Mouse (Mus musculus): ENCODE data around the gene D630045J12Rik. TPM values are rescaled to one million over a fixed set of nuclear protein-coding genes. Genes with fewer than 3 reads are reported as not detected.

D630045J12Rik gene
- total and polyA plus RNA-seq, 3 experiments = 2.5 to 6.2 TPM; not detected in 1

DNA sequence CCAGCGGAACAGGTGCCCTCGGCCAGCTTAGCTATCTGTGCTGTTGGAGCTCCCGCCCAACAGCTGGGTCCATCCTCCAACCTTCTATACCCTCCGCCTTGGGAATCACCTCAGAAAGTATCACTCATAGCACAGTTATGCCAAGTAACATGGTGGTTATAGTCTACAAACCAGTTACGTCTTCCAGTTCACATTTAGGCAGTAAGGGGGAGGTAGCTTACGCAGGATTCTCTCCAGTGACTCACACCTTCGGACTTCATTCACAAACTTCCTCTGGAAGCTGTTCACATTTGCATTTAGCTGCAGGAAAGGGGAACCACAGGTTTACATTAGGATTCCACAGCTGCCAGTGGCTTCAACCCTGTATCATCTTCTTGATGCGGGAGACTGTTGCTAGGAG lies 161.3 kb downstream of the D630045J12Rik start:
- H3K9me3 ChIP-seq (replicated peaks; ENCODE audit: insufficient read depth, low read length) = no peaks in the 10 kb centered on the region
- TF ChIP-seq CTCF (IDR thresholded peaks at IDR 0.05 in 2 of 3, conservative IDR thresholded peaks at IDR 0.05 in 1 of 3; ENCODE audit: control insufficient read depth in 1 of 3, insufficient read depth in 1 of 3, low read depth in 2 of 3, low read length in 3 of 3, poor library complexity in 1 of 3, severe bottlenecking in 1 of 3) = no peak
- TF ChIP-seq SMC3 (IDR thresholded peaks at IDR 0.05; ENCODE audit: low read depth, low read length) = no peak
- TF ChIP-seq NRF1 (IDR thresholded peaks at IDR 0.05; ENCODE audit: insufficient read depth, low read depth, low read length, poor library complexity, severe bottlenecking) = no peak
- TF ChIP-seq MEF2A (IDR thresholded peaks at IDR 0.05; ENCODE audit: extremely low read depth, insufficient replicate concordance, low read depth, low read length, poor library complexity, severe bottlenecking) = no peak
- no peak for TF ChIP-seq POLR2A (IDR thresholded peaks at IDR 0.05; ENCODE audit: control insufficient read depth in 1 of 2, insufficient read depth in 1 of 2, low read depth in 1 of 2, low read length in 2 of 2, poor library complexity in 1 of 2)
- no peaks in the 10 kb centered on the region for H3K36me3 ChIP-seq (ENCODE audit: control insufficient read depth in 1 of 2, insufficient read depth in 2 of 2, low read length in 2 of 2)
- no peak overlapping the region for H3K9ac ChIP-seq (ENCODE audit: control insufficient read depth, low read depth, low read length, poor library complexity, severe bottlenecking)
- no peak overlapping the region for H3K27ac ChIP-seq (ENCODE audit: control insufficient read depth, low read depth, low read length)
- no peak overlapping the region for H3K4me3 ChIP-seq (ENCODE audit: control insufficient read depth in 1 of 2, insufficient read depth in 1 of 2, low read depth in 2 of 2, low read length in 2 of 2)
- no peaks in the 10 kb centered on the region for H3K79me2 ChIP-seq (ENCODE audit: control insufficient read depth, insufficient read depth, low read length, poor library complexity)
- no peaks in the 10 kb centered on the region for H3K4me1 ChIP-seq (ENCODE audit: control insufficient read depth in 1 of 2, insufficient read depth in 2 of 2, low read length in 2 of 2)
- H3K27me3 ChIP-seq (ENCODE audit: control insufficient read depth in 1 of 2, insufficient read depth in 2 of 2, low read length in 2 of 2) = no peaks in the 10 kb centered on the region
- no peak for DNase-seq (ENCODE audit: low read depth, low spot score)

DNA sequence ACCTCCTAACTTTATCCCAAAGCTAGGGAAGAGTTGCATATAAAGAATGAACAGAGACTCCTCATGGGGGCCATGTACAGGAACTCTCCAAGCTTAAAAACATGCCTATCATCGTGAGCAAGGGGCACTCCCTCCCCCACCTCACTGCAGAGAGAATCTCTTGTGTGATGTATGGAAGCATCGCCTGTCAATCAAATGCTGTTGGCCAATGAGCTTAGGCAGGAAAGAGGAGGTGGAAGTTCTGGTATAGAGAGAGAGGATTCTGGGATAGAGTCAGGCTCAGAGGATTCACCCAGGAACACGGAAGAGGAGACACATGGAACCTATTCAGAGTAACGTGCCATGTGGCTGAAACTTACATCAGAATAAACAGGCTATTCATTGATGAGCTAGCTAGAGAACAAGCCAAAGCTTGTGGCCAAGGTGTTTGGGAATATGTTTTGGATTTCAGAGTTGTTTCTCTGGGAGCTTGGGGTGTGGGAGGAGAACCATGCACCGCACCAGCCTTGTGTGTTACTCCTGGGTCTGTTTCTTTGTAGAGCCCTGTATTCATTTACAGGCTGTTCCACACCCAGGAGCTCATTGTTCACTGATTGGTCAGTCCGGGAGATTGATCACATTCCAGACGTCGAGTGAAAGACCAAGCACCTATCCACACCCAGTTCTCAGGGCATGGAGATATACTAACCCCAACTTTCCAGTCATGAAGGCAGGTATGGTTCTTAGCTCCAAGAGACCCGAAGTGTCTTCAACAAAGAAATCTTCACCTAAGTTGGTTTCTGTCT lies 166.4 kb downstream of the D630045J12Rik start:
- Histone ChIP-seq H3K79me2 (ENCODE audit: control insufficient read depth, insufficient read depth, low read length, poor library complexity) (no peaks in the 10 kb centered on the region), H3K9ac (ENCODE audit: control insufficient read depth, low read depth, low read length, poor library complexity, severe bottlenecking) (no peak overlapping the region), H3K4me1 (ENCODE audit: control insufficient read depth in 1 of 2, insufficient read depth in 2 of 2, low read length in 2 of 2) (no peaks in the 10 kb centered on the region), H3K27me3 (ENCODE audit: control insufficient read depth in 1 of 2, insufficient read depth in 2 of 2, low read length in 2 of 2) (no peaks in the 10 kb centered on the region), H3K9me3 (replicated peaks; ENCODE audit: insufficient read depth, low read length) (no peaks in the 10 kb centered on the region), H3K4me3 (ENCODE audit: control insufficient read depth in 1 of 2, insufficient read depth in 1 of 2, low read depth in 2 of 2, low read length in 2 of 2) (no peak overlapping the region), H3K27ac (ENCODE audit: control insufficient read depth, low read depth, low read length) (no peak overlapping the region), H3K36me3 (ENCODE audit: control insufficient read depth in 1 of 2, insufficient read depth in 2 of 2, low read length in 2 of 2) (no peaks in the 10 kb centered on the region)
- DNase-seq (ENCODE audit: low read depth, low spot score) = no peak
- TF ChIP-seq SMC3 (IDR thresholded peaks at IDR 0.05; ENCODE audit: low read depth, low read length) = no peak
- TF ChIP-seq BHLHE40 (IDR thresholded peaks at IDR 0.05; ENCODE audit: borderline replicate concordance, low read depth, low read length) = no peak
- no peak for TF ChIP-seq ELF1 (IDR thresholded peaks at IDR 0.05; ENCODE audit: low read depth, low read length)
- TF ChIP-seq ZMIZ1 (IDR thresholded peaks at IDR 0.05; ENCODE audit: low read depth, low read length) = no peak
- TF ChIP-seq POLR2A (IDR thresholded peaks at IDR 0.05; ENCODE audit: control insufficient read depth in 1 of 2, insufficient read depth in 1 of 2, low read depth in 1 of 2, low read length in 2 of 2, poor library complexity in 1 of 2) = no peak
- TF ChIP-seq HCFC1 (IDR thresholded peaks at IDR 0.05; ENCODE audit: low read depth, low read length) = no peak
- TF ChIP-seq GABPA (IDR thresholded peaks at IDR 0.05; ENCODE audit: low read depth, low read length) = no peak
- no peak for TF ChIP-seq POLR2AphosphoS5 (IDR thresholded peaks at IDR 0.05; ENCODE audit: borderline replicate concordance, low read depth, low read length)

DNA sequence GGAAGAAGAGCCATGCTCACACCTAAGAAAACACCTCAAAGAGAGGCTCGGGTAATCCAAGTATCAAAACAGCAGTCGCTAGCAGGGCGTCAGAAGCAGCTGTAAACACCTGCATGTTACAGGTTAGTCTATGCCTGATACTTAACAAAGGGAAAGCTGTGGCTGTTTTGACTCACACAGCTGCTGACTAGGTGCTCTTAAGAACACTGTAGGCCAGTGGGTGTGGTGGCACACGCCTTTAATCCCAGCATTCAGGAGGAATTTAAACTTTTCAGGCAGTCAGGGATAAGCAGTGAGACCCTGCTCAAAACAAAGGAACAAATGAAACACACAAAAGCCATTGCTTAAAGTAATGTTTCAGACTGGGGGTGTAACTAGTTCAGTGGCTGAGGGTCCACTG lies 170.6 kb downstream of the D630045J12Rik start:
- Histone ChIP-seq H3K9ac (ENCODE audit: control insufficient read depth, low read depth, low read length, poor library complexity, severe bottlenecking) (no peak overlapping the region), H3K79me2 (ENCODE audit: control insufficient read depth, insufficient read depth, low read length, poor library complexity) (no peaks in the 10 kb centered on the region), H3K9me3 (replicated peaks; ENCODE audit: insufficient read depth, low read length) (no peaks in the 10 kb centered on the region), H3K27ac (ENCODE audit: control insufficient read depth, low read depth, low read length) (no peak overlapping the region), H3K27me3 (ENCODE audit: control insufficient read depth in 1 of 2, insufficient read depth in 2 of 2, low read length in 2 of 2) (no peaks in the 10 kb centered on the region), H3K36me3 (ENCODE audit: control insufficient read depth in 1 of 2, insufficient read depth in 2 of 2, low read length in 2 of 2) (no peaks in the 10 kb centered on the region), H3K4me1 (ENCODE audit: control insufficient read depth in 1 of 2, insufficient read depth in 2 of 2, low read length in 2 of 2) (no peaks in the 10 kb centered on the region), H3K4me3 (ENCODE audit: control insufficient read depth in 1 of 2, insufficient read depth in 1 of 2, low read depth in 2 of 2, low read length in 2 of 2) (no peak overlapping the region)
- TF ChIP-seq POLR2A (IDR thresholded peaks at IDR 0.05; ENCODE audit: control insufficient read depth in 1 of 2, insufficient read depth in 1 of 2, low read depth in 1 of 2, low read length in 2 of 2, poor library complexity in 1 of 2) = no peak
- TF ChIP-seq TAL1 (IDR thresholded peaks at IDR 0.05; ENCODE audit: low read length) = no peak
- no peak for TF ChIP-seq POLR2AphosphoS2 (IDR thresholded peaks at IDR 0.05; ENCODE audit: low read length)
- no peak for TF ChIP-seq NRF1 (IDR thresholded peaks at IDR 0.05; ENCODE audit: insufficient read depth, low read depth, low read length, poor library complexity, severe bottlenecking)
- TF ChIP-seq TBP (IDR thresholded peaks at IDR 0.05; ENCODE audit: low read depth, low read length) = no peak
- TF ChIP-seq UBTF (IDR thresholded peaks at IDR 0.05; ENCODE audit: borderline replicate concordance, insufficient read depth, low read depth, low read length) = no peak
- TF ChIP-seq GABPA (IDR thresholded peaks at IDR 0.05; ENCODE audit: low read depth, low read length) = no peak
- no peak for TF ChIP-seq USF1 (IDR thresholded peaks at IDR 0.05; ENCODE audit: low read depth, low read length)
- TF ChIP-seq E2F4 (IDR thresholded peaks at IDR 0.05; ENCODE audit: borderline replicate concordance, low read depth, low read length) = no peak
- no peak for TF ChIP-seq ZNF384 (IDR thresholded peaks at IDR 0.05; ENCODE audit: low read depth, low read length)
- no peak for DNase-seq (ENCODE audit: low read depth, low spot score)
